Mouse (Mus musculus): ENCODE measurements around the gene Pogk. TPM values are rescaled to one million over a fixed set of nuclear protein-coding genes. Genes with fewer than 3 reads are reported as not detected.

Gene Pogk
- total RNA-seq, 1 experiment, result 3.5 TPM

DNA sequence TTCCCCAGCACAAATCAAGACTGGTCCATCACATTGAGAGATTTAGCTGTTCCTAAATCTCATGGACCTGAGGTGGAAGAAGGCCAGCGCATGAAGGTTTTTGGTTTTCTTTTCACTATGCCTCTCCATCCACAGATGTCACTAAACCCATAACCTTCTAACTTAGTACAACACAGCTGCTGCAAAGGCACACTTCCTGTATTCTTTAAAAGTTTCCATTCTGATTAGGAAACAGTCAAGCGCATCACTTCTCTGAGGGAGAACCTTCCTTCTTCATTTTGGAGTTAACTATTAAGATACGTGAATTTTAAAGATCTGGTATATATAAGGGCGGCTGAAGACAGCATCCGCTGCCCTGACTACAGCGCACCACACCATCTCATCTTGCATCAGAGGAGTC is 64.1 kb downstream of the Pogk start:
- in situ Hi-C loops (cut with MboI; ENCODE audit: low sequenced_read_pairs in 2 of 2, unreplicated experiment in 2 of 2), result no loop called here

DNA sequence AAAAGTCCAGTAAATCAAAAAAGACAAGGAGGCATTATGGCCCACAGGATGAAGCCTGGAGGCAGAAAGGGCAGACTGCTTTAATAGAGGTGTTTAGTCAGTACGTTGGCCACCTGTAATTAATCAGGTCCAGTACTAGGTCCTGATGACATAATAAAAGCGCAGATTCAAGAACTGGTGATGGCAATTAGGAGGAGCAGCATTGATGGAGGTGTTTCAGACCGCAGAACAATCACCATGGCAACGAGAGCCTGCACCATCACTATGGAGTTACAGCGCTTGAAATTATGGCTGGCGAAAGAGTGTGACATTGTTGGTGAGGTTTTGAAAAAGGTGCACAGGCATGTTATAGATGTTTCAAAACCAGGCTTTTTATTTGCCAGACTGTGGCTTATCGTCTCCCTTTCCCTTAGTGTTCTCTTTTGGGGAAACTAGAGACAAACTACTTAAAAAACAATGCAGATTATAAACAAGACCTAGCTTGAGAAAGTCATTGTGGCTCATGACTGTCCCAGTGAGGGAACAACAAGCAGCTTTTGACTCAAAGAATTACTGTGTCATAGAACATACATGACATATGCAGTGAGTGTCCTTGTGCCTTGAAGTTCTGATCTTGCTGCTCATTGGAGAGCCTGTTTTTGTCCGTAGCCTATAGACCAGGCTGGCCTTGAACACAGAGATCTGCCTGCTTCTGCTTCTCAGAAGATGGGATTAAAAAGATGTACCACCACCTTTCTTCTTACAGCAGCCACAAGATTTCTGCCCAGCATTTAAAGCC is 65.2 kb downstream of the Pogk start:
- in situ Hi-C loops (cut with MboI; ENCODE audit: low sequenced_read_pairs in 2 of 2, unreplicated experiment in 2 of 2), result no loop called here
- 0 out of 2 replicates have a peak, but pooled peaks cover 2% of the 10 kb centered on the region for H3K9me3 ChIP-seq (ENCODE audit: control insufficient read depth, insufficient read depth, low read depth, low read length)
- H3K9ac ChIP-seq (ENCODE audit: insufficient read depth, low read depth, low read length, poor library complexity, severe bottlenecking), result no peak overlapping the region
- H3K36me3 ChIP-seq (ENCODE audit: control insufficient read depth, insufficient read depth, low read length, poor library complexity, severe bottlenecking), result no peaks in the 10 kb centered on the region
- no peak for DNase-seq (ENCODE audit: low read depth, low spot score)
- H3K4me3 ChIP-seq (ENCODE audit: insufficient read depth in 1 of 2, low read depth in 1 of 2, low read length in 2 of 2, poor library complexity in 1 of 2, severe bottlenecking in 1 of 2), result no peak overlapping the region
- no peak for TF ChIP-seq ZNF384 (IDR thresholded peaks at IDR 0.05; ENCODE audit: low read depth, low read length)
- no peak for TF ChIP-seq ZC3H11A (IDR thresholded peaks at IDR 0.05; ENCODE audit: borderline replicate concordance, low read depth, low read length)
- no peak for TF ChIP-seq CHD2 (IDR thresholded peaks at IDR 0.05; ENCODE audit: low read depth, low read length)
- no peak for TF ChIP-seq MAFK (IDR thresholded peaks at IDR 0.05; ENCODE audit: insufficient read depth, low read depth, low read length)
- TF ChIP-seq HCFC1 (IDR thresholded peaks at IDR 0.05; ENCODE audit: borderline replicate concordance, insufficient read depth, low read length), result no peak
- no peaks in the 10 kb centered on the region for H3K4me1 ChIP-seq (ENCODE audit: control insufficient read depth in 2 of 2, insufficient read depth in 2 of 2, low read length in 2 of 2, poor library complexity in 1 of 2)
- no peak overlapping the region for H3K27ac ChIP-seq (ENCODE audit: insufficient read depth, low read depth, low read length, poor library complexity, severe bottlenecking)

More for the DNA sequence above, 64.1 kb downstream of the Pogk start:
- H3K4me3 ChIP-seq (ENCODE audit: insufficient read depth in 1 of 2, low read depth in 1 of 2, low read length in 2 of 2, poor library complexity in 1 of 2, severe bottlenecking in 1 of 2), result no peak overlapping the region
- H3K27ac ChIP-seq (ENCODE audit: insufficient read depth, low read depth, low read length, poor library complexity, severe bottlenecking), result no peak overlapping the region
- H3K36me3 ChIP-seq (ENCODE audit: control insufficient read depth, insufficient read depth, low read length, poor library complexity, severe bottlenecking), result no peaks in the 10 kb centered on the region
- H3K4me1 ChIP-seq (ENCODE audit: control insufficient read depth in 2 of 2, insufficient read depth in 2 of 2, low read length in 2 of 2, poor library complexity in 1 of 2), result no peaks in the 10 kb centered on the region
- 0 out of 2 replicates have a peak, but pooled peaks cover 2% of the 10 kb centered on the region for H3K9me3 ChIP-seq (ENCODE audit: control insufficient read depth, insufficient read depth, low read depth, low read length)
- no peak for DNase-seq (ENCODE audit: low read depth, low spot score)
- TF ChIP-seq MAFK (IDR thresholded peaks at IDR 0.05; ENCODE audit: insufficient read depth, low read depth, low read length), result no peak
- TF ChIP-seq CHD2 (IDR thresholded peaks at IDR 0.05; ENCODE audit: low read depth, low read length), result no peak
- no peak for TF ChIP-seq ZC3H11A (IDR thresholded peaks at IDR 0.05; ENCODE audit: borderline replicate concordance, low read depth, low read length)
- H3K9ac ChIP-seq (ENCODE audit: insufficient read depth, low read depth, low read length, poor library complexity, severe bottlenecking), result no peak overlapping the region

DNA sequence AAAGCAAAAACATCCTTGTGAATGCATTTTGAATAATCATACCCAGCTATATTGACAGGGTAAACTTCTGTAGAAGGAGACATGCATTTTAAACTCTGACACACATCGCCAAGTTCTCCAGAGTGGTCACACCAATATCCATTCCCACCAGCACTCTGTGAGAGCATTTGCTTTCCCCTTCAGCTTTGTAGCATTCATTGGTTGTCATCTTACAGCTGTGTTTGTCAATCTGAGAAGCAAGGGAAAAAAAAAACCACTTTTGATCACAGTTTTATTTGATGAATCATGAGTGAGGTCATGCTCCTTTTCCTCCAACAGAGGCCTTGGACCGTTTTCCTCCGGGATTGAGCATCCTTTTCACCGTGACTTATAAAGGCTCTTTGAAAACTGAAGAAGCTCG is 66.1 kb downstream of the Pogk start:
- Histone ChIP-seq H3K4me3 (ENCODE audit: insufficient read depth in 1 of 2, low read depth in 1 of 2, low read length in 2 of 2, poor library complexity in 1 of 2, severe bottlenecking in 1 of 2) (no peak overlapping the region), H3K27ac (ENCODE audit: insufficient read depth, low read depth, low read length, poor library complexity, severe bottlenecking) (no peak overlapping the region), H3K4me1 (ENCODE audit: control insufficient read depth in 2 of 2, insufficient read depth in 2 of 2, low read length in 2 of 2, poor library complexity in 1 of 2) (no peaks in the 10 kb centered on the region), H3K9ac (ENCODE audit: insufficient read depth, low read depth, low read length, poor library complexity, severe bottlenecking) (no peak overlapping the region), H3K9me3 (ENCODE audit: control insufficient read depth, insufficient read depth, low read depth, low read length) (no peaks in the 10 kb centered on the region), H3K36me3 (ENCODE audit: control insufficient read depth, insufficient read depth, low read length, poor library complexity, severe bottlenecking) (no peaks in the 10 kb centered on the region)
- no peak for TF ChIP-seq ZNF384 (IDR thresholded peaks at IDR 0.05; ENCODE audit: low read depth, low read length)
- no peak for TF ChIP-seq HCFC1 (IDR thresholded peaks at IDR 0.05; ENCODE audit: borderline replicate concordance, insufficient read depth, low read length)
- TF ChIP-seq MAFK (IDR thresholded peaks at IDR 0.05; ENCODE audit: insufficient read depth, low read depth, low read length), result no peak
- no peak for TF ChIP-seq ZC3H11A (IDR thresholded peaks at IDR 0.05; ENCODE audit: borderline replicate concordance, low read depth, low read length)
- TF ChIP-seq CHD2 (IDR thresholded peaks at IDR 0.05; ENCODE audit: low read depth, low read length), result no peak
- no peak for DNase-seq (ENCODE audit: low read depth, low spot score)
- in situ Hi-C loops (cut with MboI; ENCODE audit: low sequenced_read_pairs in 2 of 2, unreplicated experiment in 2 of 2), result no loop called here

DNA sequence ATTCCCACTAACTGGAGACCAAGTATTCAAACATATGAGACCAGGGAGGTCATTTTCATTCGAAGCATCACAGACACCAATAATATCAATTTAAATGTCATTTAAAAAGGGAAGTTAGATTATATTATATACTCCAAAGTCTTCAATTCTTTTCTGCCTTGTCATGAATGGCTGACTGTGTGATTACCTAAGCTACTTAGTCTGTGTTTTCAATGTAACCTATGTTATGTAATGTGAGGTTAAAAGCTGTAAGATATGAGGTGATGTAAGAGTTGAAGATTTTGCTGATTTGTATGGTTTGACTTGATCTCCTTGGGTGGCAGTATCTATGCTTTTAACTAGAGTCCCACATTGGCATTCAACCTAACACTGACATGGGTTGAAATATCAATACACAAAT is 67.1 kb downstream of the Pogk start:
- DNase-seq (ENCODE audit: low read depth, low spot score), result no peak
- Histone ChIP-seq H3K9me3 (ENCODE audit: control insufficient read depth, insufficient read depth, low read depth, low read length) (no peaks in the 10 kb centered on the region), H3K4me3 (ENCODE audit: insufficient read depth in 1 of 2, low read depth in 1 of 2, low read length in 2 of 2, poor library complexity in 1 of 2, severe bottlenecking in 1 of 2) (no peak overlapping the region), H3K9ac (ENCODE audit: insufficient read depth, low read depth, low read length, poor library complexity, severe bottlenecking) (no peak overlapping the region), H3K4me1 (ENCODE audit: control insufficient read depth in 2 of 2, insufficient read depth in 2 of 2, low read length in 2 of 2, poor library complexity in 1 of 2) (no peaks in the 10 kb centered on the region), H3K36me3 (ENCODE audit: control insufficient read depth, insufficient read depth, low read length, poor library complexity, severe bottlenecking) (no peaks in the 10 kb centered on the region), H3K27ac (ENCODE audit: insufficient read depth, low read depth, low read length, poor library complexity, severe bottlenecking) (no peak overlapping the region)
- in situ Hi-C loops (cut with MboI; ENCODE audit: low sequenced_read_pairs in 2 of 2, unreplicated experiment in 2 of 2), result no loop called here
- TF ChIP-seq MAFK (IDR thresholded peaks at IDR 0.05; ENCODE audit: insufficient read depth, low read depth, low read length) (no peak), ZC3H11A (IDR thresholded peaks at IDR 0.05; ENCODE audit: borderline replicate concordance, low read depth, low read length) (no peak)

DNA sequence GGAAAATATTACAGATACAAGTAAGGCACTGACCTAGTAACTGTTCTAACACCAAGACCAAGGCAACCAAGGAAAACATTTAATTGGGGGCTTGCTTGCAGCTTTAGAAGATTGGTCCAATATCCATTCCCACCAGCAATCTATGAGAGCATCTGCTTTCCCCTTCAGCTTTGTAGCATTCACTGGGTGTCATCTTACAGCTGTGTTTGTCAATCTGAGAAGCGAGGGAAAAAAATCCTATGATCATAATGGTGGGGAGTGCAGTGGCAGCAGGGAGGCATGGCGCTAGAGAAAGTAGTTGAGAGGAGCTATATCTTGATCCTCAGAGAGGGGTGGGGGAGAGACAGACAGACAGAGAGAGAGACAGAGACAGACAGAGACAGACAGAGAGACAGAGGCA is 67.6 kb downstream of the Pogk start:
- in situ Hi-C loops (cut with MboI; ENCODE audit: low sequenced_read_pairs in 2 of 2, unreplicated experiment in 2 of 2), result no loop called here
- no peak for DNase-seq (ENCODE audit: low read depth, low spot score)
- TF ChIP-seq HCFC1 (IDR thresholded peaks at IDR 0.05; ENCODE audit: borderline replicate concordance, insufficient read depth, low read length) (no peak), CHD2 (IDR thresholded peaks at IDR 0.05; ENCODE audit: low read depth, low read length) (no peak), ZC3H11A (IDR thresholded peaks at IDR 0.05; ENCODE audit: borderline replicate concordance, low read depth, low read length) (no peak), MAFK (IDR thresholded peaks at IDR 0.05; ENCODE audit: insufficient read depth, low read depth, low read length) (no peak), ZNF384 (IDR thresholded peaks at IDR 0.05; ENCODE audit: low read depth, low read length) (no peak)
- Histone ChIP-seq H3K9ac (ENCODE audit: insufficient read depth, low read depth, low read length, poor library complexity, severe bottlenecking) (no peak overlapping the region), H3K9me3 (ENCODE audit: control insufficient read depth, insufficient read depth, low read depth, low read length) (no peaks in the 10 kb centered on the region), H3K4me3 (ENCODE audit: insufficient read depth in 1 of 2, low read depth in 1 of 2, low read length in 2 of 2, poor library complexity in 1 of 2, severe bottlenecking in 1 of 2) (no peak overlapping the region), H3K27ac (ENCODE audit: insufficient read depth, low read depth, low read length, poor library complexity, severe bottlenecking) (no peak overlapping the region), H3K36me3 (ENCODE audit: control insufficient read depth, insufficient read depth, low read length, poor library complexity, severe bottlenecking) (no peaks in the 10 kb centered on the region), H3K4me1 (ENCODE audit: control insufficient read depth in 2 of 2, insufficient read depth in 2 of 2, low read length in 2 of 2, poor library complexity in 1 of 2) (no peaks in the 10 kb centered on the region)

Measured in ES-E14 (cell line).